Mouse (Mus musculus): ENCODE data around the gene Exoc2. TPM values are rescaled to one million over a fixed set of nuclear protein-coding genes. Genes with fewer than 3 reads are reported as not detected.

Exoc2 gene
- total RNA-seq, 1 experiment from 2014 or later, result 55.4 TPM

DNA sequence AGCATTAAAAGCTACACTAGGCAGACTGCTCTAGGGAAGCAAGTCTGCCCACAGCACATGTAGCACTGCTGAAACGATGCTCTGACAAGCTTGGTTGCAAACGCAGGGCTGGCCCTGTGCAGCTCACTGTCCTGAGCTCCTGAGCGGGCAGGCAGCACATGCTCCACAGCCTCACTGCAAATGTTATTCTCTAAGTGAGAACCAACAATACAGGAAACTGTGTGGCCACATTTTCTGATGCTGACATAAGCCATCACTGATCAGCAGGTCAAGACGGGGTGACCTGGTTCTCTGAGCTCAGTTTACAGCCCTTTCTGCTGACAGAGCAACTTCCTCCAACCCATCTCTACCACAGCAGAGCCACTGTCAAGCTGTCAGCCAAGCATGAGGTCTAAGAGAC lies 60.9 kb downstream of the Exoc2 start:
- no peak; the same call in 1 of the 2 replicates for ATAC-seq (replicated peaks; ENCODE audit: insufficient number of reproducible peaks, low FRiP score, low TSS enrichment, poor library complexity, severe bottlenecking)

DNA sequence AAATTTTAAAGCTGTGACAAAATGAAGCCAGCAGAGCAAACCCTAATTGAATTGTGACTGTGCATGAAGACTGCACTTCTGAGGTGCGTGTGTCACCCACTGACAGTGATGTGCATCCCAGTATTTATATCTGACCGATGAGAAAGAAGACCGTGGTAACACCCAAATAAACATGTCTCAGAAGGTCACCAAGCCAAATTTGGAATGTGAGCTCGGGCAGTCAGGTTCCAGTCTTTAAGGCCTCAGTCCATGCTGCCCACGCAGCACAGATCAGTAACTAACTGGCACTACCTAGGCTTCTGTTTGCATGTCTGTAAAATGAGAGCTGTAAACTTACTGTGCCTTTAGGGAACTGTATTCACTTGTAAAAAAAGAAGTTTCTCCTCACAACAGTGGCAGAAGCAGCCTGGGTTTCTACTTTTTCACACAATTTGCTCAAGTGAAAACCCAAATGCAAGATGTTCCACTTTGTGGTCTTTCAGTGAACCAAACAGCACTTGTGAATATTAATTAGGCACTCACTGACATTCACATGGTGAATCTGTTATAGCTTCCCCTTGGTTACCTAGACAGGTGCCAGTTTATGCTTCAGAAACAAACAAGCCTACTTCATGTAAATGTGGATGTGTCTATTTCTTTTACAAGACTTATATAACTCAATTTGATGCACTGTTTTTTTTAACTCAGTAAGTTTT lies 61.8 kb downstream of the Exoc2 start:
- ATAC-seq (replicated peaks; ENCODE audit: insufficient number of reproducible peaks, low FRiP score, low TSS enrichment, poor library complexity, severe bottlenecking), result no peak

DNA sequence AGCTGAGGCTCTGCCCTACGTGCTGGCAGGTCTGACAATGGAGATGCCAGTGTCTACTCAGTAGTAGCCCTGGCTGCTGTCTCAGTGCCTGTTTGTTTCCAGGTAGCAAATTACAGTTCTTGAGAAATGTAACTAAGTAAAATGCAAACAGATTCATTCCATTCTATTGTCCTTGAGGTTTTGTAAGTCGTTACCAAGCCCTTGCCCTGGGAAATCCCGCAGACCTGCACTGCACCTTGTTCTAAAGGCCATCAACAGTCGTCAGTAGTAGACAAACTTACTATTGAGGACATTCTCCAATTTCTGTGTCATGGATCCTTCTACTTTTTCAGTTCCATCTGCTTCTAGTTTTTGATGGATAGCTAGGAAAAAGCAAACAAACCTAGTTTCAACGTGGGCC lies 63.0 kb downstream of the Exoc2 start:
- ATAC-seq (replicated peaks; ENCODE audit: insufficient number of reproducible peaks, low FRiP score, low TSS enrichment, poor library complexity, severe bottlenecking), result no peak

DNA sequence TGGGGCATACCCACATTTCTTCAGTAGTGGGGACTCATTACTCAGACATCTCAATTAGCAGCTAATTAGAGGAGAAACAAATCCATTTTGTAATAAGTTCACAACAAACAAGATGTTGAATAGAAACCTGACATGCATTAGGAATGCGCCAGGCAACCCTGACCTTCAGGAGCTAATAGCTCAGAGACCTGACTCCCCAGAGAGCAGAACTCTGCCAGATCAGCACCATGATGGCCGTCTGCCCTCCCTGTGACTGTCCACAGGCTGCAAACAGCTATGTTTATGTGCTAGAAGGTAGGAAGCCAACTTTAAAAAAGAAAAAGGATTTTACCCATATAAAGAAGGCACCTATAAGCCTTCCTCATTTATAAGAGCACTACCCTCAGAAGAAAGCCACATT lies 71.6 kb downstream of the Exoc2 start:
- no peak for ATAC-seq (replicated peaks; ENCODE audit: insufficient number of reproducible peaks, low FRiP score, low TSS enrichment, poor library complexity, severe bottlenecking)

DNA sequence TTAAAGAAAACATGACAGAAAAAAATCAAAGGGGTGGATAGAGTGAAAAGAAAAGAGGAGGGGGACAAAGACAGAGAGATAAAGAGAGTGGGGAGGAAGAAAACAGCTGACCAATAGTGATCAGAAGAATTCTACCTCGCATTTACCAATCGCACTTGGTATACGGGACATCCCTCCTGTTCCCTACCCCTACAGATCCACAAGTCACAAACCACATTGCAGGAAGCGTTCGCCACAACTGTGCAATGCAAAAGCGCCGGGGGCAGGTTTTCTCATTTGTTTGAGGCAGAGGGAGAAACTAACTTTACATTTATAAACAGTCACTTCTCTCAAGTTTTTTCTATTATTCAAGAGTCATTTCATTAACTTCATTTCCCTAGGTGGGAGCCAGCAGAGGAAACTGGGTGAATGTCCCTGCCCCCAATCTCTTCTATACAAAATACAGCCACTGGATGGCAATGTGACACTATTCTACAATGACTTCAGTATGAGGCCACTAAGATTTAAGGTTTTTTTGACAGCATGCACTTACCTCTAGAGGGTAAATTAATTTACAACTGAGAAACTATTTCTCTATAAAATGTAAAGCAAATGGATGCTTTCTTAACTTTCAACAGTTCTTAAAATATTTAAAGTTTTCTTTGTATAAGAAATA lies 72.4 kb downstream of the Exoc2 start:
- no peak for ATAC-seq (replicated peaks; ENCODE audit: insufficient number of reproducible peaks, low FRiP score, low TSS enrichment, poor library complexity, severe bottlenecking)

DNA sequence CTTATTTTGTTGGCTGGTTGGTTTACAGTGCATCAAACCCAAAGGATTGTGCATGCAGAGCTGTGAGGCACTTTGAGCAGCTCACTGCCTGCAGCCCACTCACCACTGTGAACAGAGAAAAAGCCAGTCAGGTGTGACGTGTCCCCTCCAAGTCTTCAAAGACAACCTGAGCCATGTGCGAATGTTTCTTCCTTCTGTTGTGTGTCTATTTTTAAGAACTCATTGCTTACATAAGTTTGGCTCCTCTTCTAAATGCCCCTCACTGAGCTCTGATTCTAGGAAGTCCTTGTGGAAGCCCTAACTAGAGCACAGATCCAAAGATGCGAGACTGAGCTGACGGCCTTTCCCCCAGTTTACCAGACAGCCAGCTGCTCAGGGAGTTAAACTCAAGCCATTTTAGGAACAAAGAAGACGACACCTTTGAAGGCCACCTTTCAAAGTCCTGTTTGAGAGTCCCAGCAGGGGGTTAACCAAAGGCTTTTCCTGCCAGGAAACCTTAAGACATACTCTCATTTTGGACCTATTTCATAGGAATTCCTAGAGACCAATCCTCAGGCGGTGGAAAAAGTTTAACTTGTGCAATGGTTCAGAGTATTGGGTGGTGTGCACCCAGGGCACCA lies 79.8 kb downstream of the Exoc2 start:
- no peak for ATAC-seq (replicated peaks; ENCODE audit: insufficient number of reproducible peaks, low FRiP score, low TSS enrichment, poor library complexity, severe bottlenecking)

DNA sequence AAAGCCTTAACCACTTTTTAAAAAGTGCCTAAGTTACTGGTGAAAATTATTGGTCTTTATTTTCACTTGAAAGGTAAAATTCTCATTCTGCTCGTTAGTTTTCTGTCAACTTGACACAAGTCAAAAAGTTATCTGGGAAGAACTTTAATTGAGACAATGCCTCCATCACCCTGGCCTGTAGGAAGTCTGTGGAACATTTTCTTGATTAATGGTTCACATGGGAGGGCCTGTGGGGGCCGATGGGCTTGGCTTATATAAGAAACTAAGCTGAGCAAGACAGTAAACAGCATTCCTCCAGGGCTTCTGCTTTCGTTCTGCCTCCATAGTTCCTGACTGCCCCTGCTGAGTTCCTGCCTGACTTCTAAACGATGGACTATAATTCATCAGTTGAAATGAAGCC lies 81.6 kb downstream of the Exoc2 start:
- ATAC-seq (replicated peaks; ENCODE audit: insufficient number of reproducible peaks, low FRiP score, low TSS enrichment, poor library complexity, severe bottlenecking), result no peak

DNA sequence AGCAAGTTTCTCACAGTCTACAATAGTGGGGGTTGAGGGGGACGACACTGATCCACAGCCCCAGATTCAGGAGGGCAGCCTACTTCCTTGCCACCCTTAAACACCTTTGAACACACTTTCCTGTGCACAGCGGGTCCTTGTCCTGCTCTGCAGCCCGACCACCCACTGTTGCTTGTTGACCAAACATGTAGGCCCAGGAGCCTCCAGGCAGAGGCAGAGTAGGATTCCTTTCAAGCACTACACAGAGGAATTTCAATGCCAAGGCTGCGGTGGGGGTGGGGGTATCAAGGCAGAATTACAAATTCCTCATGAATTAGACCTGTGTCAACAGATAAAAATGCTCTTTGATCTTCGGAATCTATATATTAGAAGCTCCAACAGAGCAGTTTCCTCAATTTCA lies 82.7 kb downstream of the Exoc2 start:
- ATAC-seq (replicated peaks; ENCODE audit: insufficient number of reproducible peaks, low FRiP score, low TSS enrichment, poor library complexity, severe bottlenecking), result no peak

DNA sequence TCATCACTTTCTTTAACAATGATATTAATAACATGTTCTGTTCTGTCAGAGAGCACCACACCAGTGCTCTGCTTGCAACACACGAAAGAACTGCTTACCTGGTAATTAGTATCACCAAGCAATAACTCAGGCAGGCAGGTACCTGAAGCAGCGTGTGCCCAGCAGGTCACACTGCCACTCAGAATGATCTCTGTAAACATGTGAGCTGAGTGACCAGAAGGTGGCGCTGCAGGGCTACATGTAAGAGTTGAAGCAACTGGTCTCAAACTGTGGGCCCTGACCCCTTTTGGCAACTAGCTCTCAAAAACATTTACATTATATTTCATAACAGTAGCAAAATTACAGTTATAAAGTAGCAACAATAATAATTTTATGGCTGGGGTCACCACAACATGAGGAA lies 85.4 kb downstream of the Exoc2 start:
- peak; percentile 70; the same call in 1 of the 2 replicates for ATAC-seq (replicated peaks; ENCODE audit: insufficient number of reproducible peaks, low FRiP score, low TSS enrichment, poor library complexity, severe bottlenecking)

DNA sequence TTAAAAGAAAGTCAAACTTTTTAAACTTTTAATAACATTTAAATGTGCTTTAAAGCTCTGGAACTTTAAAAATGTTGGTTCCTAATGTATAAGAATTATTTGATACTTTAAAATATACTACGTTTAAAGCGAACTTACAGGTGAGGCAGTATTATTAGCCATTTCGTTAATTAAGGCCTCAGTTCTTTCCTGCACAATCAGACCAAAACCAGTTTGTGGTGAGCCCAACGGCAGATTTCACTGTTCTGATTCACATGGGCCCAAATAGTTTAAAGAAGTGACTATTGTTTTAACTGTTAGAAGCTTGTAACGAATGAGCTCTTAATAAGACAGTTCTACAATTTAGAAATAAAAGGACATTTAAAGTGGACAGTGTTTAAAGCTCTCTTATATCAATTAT lies 93.6 kb downstream of the Exoc2 start:
- ATAC-seq (replicated peaks; ENCODE audit: insufficient number of reproducible peaks, low FRiP score, low TSS enrichment, poor library complexity, severe bottlenecking), result no peak

DNA sequence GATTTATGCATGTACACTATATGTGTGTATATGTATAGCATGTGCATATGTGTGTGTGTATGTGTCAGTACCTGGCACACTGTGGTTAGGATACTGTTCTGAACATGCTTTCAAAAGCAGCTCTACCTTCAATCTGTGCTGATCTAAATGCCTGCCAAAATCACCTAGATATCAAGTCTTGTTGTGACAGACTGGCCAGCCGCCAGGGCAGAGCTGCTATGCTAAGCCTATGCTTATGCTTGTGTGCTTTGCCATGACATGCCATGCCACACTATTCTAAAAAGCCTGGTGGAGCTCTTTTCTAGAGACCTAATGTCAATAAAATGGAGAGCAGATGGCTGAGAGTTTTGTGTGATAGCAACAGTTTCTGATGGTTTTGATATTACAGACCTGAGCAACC lies 94.0 kb downstream of the Exoc2 start:
- no peak for ATAC-seq (replicated peaks; ENCODE audit: insufficient number of reproducible peaks, low FRiP score, low TSS enrichment, poor library complexity, severe bottlenecking)

DNA sequence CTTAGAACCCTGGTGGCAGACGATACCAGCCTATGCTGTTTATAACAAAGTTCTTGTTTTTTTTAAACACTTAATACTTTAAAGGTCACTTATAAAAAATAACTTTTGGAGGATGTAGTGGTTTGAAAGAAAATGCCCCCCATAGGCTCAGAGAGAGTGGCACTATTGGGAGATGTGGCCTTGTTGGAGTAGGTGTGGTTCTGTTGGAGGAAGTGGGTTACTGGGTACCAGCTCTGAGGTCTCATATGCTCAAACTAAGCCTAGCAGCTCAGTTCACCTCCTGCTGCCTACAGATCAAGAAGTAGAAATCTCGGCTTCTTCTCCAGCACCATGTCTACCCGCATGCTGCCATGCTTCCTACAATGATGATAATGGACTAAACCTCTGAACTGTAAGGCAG lies 98.1 kb downstream of the Exoc2 start:
- ATAC-seq (replicated peaks; ENCODE audit: insufficient number of reproducible peaks, low FRiP score, low TSS enrichment, poor library complexity, severe bottlenecking), result no peak

DNA sequence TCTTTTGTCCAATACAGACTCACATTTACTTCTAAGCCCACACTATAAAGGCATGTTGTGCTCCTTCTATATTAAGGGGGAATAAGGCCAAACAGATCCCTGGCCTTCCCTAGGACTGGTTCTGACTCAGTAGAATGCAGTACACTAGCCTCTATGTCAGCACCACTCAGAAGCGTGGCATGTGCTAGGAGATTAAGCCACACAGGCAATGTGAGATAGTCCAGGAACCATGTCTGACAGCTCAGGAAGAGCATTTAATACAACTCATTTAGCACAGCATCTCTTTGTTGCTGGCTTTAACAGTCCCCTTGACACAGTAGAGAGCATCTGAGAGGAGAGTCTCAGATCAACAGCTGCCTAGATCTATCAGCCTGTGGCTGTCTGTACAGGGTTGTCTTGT lies 100.4 kb downstream of the Exoc2 start:
- no peak for ATAC-seq (replicated peaks; ENCODE audit: insufficient number of reproducible peaks, low FRiP score, low TSS enrichment, poor library complexity, severe bottlenecking)

DNA sequence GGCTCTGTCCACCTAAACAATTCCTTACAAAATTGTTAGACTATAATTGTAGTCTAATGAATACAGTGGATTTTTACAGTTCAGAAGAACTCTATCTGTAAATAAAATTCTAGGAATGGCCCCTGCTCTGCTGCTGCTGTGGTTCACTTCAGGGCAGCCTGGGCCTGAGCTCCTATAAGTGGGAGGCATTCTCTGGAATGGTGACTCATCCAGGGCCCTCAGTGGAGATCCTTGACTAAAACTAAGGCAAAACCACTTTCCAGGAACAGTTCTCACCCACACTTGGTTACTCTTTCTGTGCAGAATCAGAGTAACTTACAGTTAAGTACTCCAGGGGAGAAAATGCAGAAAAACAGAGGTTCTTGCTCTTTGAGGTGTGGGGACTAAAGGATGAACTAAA lies 108.4 kb downstream of the Exoc2 start:
- no peak for ATAC-seq (replicated peaks; ENCODE audit: insufficient number of reproducible peaks, low FRiP score, low TSS enrichment, poor library complexity, severe bottlenecking)

DNA sequence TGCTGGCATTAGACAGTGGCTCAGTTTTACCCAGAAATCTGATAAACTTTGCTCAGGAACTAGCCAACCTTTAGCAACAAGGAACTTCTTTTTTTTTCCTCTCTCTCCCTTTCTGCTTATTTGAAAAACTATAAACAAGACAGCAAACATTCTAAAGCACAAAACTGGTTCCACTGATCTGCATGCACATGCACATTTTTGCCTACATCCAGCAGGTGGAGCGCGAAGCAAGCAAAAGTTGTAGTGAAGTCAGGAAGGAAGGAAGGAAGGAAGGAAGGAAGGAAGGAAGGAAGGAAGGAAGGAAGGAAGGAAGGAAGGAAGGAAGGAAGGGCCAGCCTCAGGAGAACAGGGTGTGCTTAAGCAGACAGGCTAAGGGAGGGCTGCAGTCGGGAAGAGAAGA lies 109.9 kb downstream of the Exoc2 start:
- ATAC-seq (replicated peaks; ENCODE audit: insufficient number of reproducible peaks, low FRiP score, low TSS enrichment, poor library complexity, severe bottlenecking), result no peak

DNA sequence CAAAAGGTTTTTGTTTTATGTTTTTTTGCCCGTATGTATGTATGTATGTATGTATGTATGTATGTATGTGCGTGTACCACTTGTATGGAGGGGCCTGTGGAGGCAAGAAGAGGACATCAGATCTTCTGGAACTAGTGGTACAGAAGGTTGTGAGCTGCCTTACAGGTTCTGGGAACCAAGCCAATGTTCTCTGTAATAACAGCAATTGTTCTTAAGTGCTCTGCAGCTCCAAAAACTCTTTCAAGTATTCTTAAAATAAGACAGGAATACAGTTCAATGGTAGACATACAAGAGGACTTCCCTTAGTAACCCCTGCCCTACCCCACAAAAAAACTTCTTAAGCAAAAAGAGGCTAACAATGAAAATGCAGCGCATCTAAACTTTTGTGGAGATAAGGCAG lies 115.5 kb downstream of the Exoc2 start:
- no peak for ATAC-seq (replicated peaks; ENCODE audit: insufficient number of reproducible peaks, low FRiP score, low TSS enrichment, poor library complexity, severe bottlenecking)

DNA sequence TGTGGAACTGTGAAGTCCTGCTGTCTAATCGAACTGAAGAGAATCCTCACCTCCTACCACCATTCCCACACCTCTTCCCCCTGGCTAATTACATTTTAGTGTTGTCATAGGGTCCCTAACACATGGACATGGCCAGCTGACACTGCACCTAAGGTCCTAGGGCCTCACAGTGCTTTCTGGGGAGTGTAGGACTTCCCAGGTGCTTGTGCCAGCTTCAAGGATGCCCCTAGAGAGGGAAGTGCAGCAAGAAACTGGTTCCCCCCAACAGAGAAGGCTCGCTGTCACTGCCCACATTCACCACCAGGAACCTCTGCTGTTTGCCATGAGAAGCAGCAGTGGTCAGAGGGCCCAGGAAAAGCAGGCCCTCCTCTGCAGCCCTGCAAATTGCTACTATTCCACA lies 123.2 kb downstream of the Exoc2 start:
- ATAC-seq (replicated peaks; ENCODE audit: insufficient number of reproducible peaks, low FRiP score, low TSS enrichment, poor library complexity, severe bottlenecking), result no peak

DNA sequence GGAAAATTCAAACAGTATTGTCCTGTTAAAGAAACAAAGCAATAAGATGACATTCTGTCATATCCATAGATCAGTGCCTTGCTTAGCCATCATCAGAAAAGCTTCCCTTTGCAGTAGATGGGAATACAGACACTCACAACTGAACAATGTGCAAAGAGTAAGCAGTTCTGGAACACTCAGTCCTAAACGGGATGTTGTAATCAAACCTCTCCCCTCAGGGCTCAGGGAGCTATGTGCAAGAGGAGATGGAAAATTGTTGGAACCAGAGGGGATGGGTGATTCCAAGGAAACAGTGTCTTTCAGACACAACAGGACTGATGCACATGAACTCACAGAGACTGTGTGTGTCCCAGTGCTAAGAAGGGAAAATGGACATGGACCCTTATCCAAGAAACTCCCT lies 125.9 kb downstream of the Exoc2 start:
- ATAC-seq (replicated peaks; ENCODE audit: insufficient number of reproducible peaks, low FRiP score, low TSS enrichment, poor library complexity, severe bottlenecking), result no peak

DNA sequence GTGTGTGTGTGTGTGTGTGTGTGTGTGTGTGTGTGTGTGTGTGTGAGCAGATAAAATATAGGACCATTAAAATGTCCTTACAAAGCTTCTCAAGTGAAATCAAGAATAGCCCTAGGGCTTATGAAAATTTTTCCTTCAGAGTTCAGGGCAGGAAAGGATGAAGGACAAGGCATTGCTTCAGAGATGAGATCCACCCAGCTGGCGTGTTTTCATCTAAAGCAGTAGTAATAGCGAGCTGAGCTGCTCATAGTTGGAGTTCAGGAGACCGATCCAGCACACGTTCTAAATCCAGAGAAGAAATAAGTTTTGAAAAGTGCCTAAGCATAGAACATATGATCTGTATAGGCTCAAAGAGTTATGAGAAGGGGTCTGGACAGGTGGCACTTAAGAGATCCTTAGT lies 127.4 kb downstream of the Exoc2 start:
- ATAC-seq (replicated peaks; ENCODE audit: insufficient number of reproducible peaks, low FRiP score, low TSS enrichment, poor library complexity, severe bottlenecking), result no peak

DNA sequence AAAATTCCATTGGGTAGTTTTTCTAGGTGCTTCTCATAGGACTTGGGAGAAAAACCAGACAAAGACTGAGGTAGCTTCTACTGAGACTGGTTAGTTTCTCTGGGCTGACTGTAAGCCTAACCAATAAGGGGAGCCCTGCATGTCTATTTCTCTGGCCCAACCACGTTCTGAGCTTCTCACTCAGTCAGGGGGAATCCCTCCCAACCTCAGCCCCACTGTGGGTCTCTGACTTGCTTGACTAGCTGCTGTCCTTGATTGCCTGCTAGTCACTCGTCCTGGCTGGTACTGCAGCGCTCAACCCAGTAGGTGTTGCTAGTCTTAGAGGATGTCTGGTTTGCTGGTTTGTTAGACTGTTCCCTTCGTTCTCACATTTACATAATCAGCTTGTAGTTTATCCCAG lies 130.8 kb downstream of the Exoc2 start:
- ATAC-seq (replicated peaks; ENCODE audit: insufficient number of reproducible peaks, low FRiP score, low TSS enrichment, poor library complexity, severe bottlenecking), result no peak

All from monocyte, adult 5-6 weeks (primary cell).